Mouse (Mus musculus) midbrain, embryonic 11.5 days (tissue): ENCODE data around the gene Ncf4. TPM values are rescaled to one million over a fixed set of nuclear protein-coding genes. Genes with fewer than 3 reads are reported as not detected.
"Not testable (repeated sequence)": the region's sequence is repeated elsewhere in the genome, so short reads cannot be mapped to it uniquely, and the experiment has no call there.

Experiments
- ATAC-seq: fragments of 200-750 bp; cut with Nextera tagmentation; 2 replicates; pipeline ENCODE4 v1.8.0; 2017; ENCODE audit warnings: moderate TSS enrichment, moderate library complexity; ENCODE audit not compliant: low FRiP score
- DNase-seq: peaks from one replicate; pipeline ENCODE4 v3.0.0; 2015; ENCODE audit warnings: low spot score; ENCODE audit errors: missing footprints
- H3K27ac ChIP-seq: fragments of 300-500 bp; sonication (generic); 2 replicates; pipeline ENCODE4 v1.5.1; 2014; ENCODE audit warnings: low read depth, low read length
- H3K27me3 ChIP-seq: fragments of 300-500 bp; sonication (generic); 2 replicates; pipeline ENCODE4 v1.6.1; 2014; ENCODE audit warnings: mild to moderate bottlenecking, low read length, moderate library complexity, mixed read lengths; ENCODE audit not compliant: control insufficient read depth, insufficient read depth
- H3K36me3 ChIP-seq: fragments of 300-500 bp; sonication (generic); 2 replicates; pipeline ENCODE4 v1.6.1; 2014; ENCODE audit warnings: mild to moderate bottlenecking, low read length, moderate library complexity, mixed read lengths; ENCODE audit not compliant: control insufficient read depth, insufficient read depth
- H3K4me1 ChIP-seq: fragments of 300-500 bp; sonication (generic); 2 replicates; pipeline ENCODE4 v1.6.1; 2014; ENCODE audit warnings: low read length; ENCODE audit not compliant: control insufficient read depth, insufficient read depth
- H3K4me2 ChIP-seq: fragments of 300-500 bp; sonication (generic); 2 replicates; pipeline ENCODE4 v1.6.1; 2014; ENCODE audit warnings: mild to moderate bottlenecking, moderate library complexity
- H3K4me3 ChIP-seq: fragments of 300-500 bp; sonication (generic); 2 replicates; pipeline ENCODE4 v1.5.1; 2014; ENCODE audit warnings: low read depth, low read length
- H3K9ac ChIP-seq: fragments of 300-500 bp; sonication (generic); 2 replicates; pipeline ENCODE4 v1.6.1; 2014; ENCODE audit warnings: low read length
- H3K9me3 ChIP-seq: fragments of 300-500 bp; sonication (generic); 2 replicates; pipeline ENCODE4 v1.6.1; 2016; ENCODE audit warnings: low read length; ENCODE audit not compliant: control insufficient read depth
- WGBS: fragments of 180-500 bp; shearing (Covaris S2); extraction: QIAGEN DNeasy Blood & Tissue Kit; methylation state at CpG from one replicate; pipeline ENCODE4 v1.1.7; 2014; 5-methylcytosine and 5-hydroxymethylcytosine counted together
- polyA plus RNA-seq: library from polyadenylated mRNA; unstranded; fragments of >200 nt; fragmentation: Nextera tagmentation; extraction: Ambion mirVana; gene quantifications from 2 replicates; pipeline ENCODE4 v1.2.1, GENCODE M21; 2014

The Ncf4 gene
- polyA plus RNA-seq, 1 experiment from 2014 or later = 6.9 TPM

- H3K9ac ChIP-seq = no peak overlapping the region
- 69% methylated on average over 3 of the region's 3 CpGs for whole genome bisulfite sequencing
- no peaks in the 10 kb centered on the region for H3K9me3 ChIP-seq
- no peak for ATAC-seq
- H3K27me3 ChIP-seq = no peaks in the 10 kb centered on the region
- H3K36me3 ChIP-seq = no peaks in the 10 kb centered on the region
- no peak overlapping the region for H3K27ac ChIP-seq
- no peak overlapping the region for H3K4me3 ChIP-seq
- H3K4me2 ChIP-seq = no peak overlapping the region
- DNase-seq = no peak
- no peaks in the 10 kb centered on the region for H3K4me1 ChIP-seq
Measured at GRCm38 (mm10) chr15:78263286-78263685, 18.7 kb downstream of the Ncf4 start.

DNA sequence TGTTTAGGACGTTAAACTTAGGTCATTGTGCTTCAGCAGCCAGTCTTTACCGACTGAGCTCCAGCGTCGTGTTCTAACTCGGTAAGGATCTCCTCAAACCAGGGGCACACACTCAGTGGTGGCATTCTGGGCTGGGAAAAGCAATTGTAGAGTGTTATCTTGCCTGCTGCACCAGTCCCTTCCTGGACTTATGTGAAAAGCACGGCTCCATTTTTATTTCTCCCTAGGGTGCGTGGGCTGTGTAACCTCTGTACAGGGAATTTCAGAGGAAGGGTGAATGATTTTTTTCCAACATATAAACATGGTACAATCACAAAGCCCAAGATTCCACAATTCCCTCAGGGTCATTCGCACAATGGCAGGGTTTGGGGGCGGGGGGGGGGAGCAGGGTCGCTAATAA, 22.8 kb downstream of the Ncf4 start:
- H3K4me3 ChIP-seq = no peak overlapping the region
- no peak overlapping the region for H3K9ac ChIP-seq
- no peak overlapping the region for H3K4me2 ChIP-seq
- no peaks in the 10 kb centered on the region for H3K27me3 ChIP-seq
- H3K27ac ChIP-seq = no peak overlapping the region
- ATAC-seq (no peak), DNase-seq (no peak)
- no peaks in the 10 kb centered on the region for H3K36me3 ChIP-seq
- 87% methylated on average over 10 of the region's 10 CpGs for WGBS
- no peaks in the 10 kb centered on the region for H3K4me1 ChIP-seq
- no peaks in the 10 kb centered on the region for H3K9me3 ChIP-seq

- DNase-seq (no peak), ATAC-seq (no peak)
- 78% methylated on average over 4 of the region's 4 CpGs for WGBS
Measured at GRCm38 (mm10) chr15:78267865-78268264, 23.3 kb downstream of the Ncf4 start.

GRCm38 (mm10) chr15:78271208-78271607, 26.6 kb downstream of the Ncf4 start:
- ATAC-seq = no peak
- no peak overlapping the region for H3K9ac ChIP-seq

More at GRCm38 (mm10) chr15:78267865-78268264, 23.3 kb downstream of the Ncf4 start:
- H3K9me3 ChIP-seq = no peaks in the 10 kb centered on the region
- H3K27ac ChIP-seq = no peak overlapping the region
- no peak overlapping the region for H3K9ac ChIP-seq
- no peaks in the 10 kb centered on the region for H3K4me1 ChIP-seq
- H3K27me3 ChIP-seq = no peaks in the 10 kb centered on the region
- H3K36me3 ChIP-seq = no peaks in the 10 kb centered on the region
- no peak overlapping the region for H3K4me3 ChIP-seq
- no peak overlapping the region for H3K4me2 ChIP-seq

DNA sequence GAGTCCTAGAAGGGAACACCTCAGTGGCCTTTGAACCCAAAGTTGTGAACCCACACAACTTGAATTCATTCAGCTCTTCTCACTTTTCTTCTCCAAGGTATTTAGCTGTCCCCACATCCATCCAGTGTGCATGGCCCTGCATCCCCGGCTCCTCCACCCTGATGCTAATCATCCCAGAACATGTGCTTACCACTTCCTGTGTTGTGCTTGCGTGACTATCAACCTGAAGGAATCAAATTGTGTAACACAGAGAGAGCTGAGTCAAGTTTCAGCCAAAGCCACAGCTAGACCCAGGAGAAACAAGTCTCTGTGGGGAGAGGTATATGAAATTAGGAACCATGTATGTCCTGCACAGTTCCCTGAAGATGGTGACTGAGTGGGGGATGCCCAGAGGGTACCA, 33.7 kb downstream of the Ncf4 start:
- no peak overlapping the region for H3K27ac ChIP-seq
- WGBS = 76% methylated on average over 2 of the region's 2 CpGs
- no peak overlapping the region for H3K4me2 ChIP-seq
- no peaks in the 10 kb centered on the region for H3K9me3 ChIP-seq
- DNase-seq = no peak
- ATAC-seq = no peak
- H3K4me3 ChIP-seq = no peak overlapping the region
- no peaks in the 10 kb centered on the region for H3K36me3 ChIP-seq
- H3K27me3 ChIP-seq = no peaks in the 10 kb centered on the region
- H3K9ac ChIP-seq = no peak overlapping the region
- no peaks in the 10 kb centered on the region for H3K4me1 ChIP-seq

More at GRCm38 (mm10) chr15:78271208-78271607, 26.6 kb downstream of the Ncf4 start:
- DNase-seq = no peak
- H3K36me3 ChIP-seq = no peaks in the 10 kb centered on the region
- no peaks in the 10 kb centered on the region for H3K27me3 ChIP-seq
- H3K9me3 ChIP-seq = no peaks in the 10 kb centered on the region
- no peaks in the 10 kb centered on the region for H3K4me1 ChIP-seq
- H3K27ac ChIP-seq = no peak overlapping the region
- H3K4me2 ChIP-seq = no peak overlapping the region
- no peak overlapping the region for H3K4me3 ChIP-seq

DNA sequence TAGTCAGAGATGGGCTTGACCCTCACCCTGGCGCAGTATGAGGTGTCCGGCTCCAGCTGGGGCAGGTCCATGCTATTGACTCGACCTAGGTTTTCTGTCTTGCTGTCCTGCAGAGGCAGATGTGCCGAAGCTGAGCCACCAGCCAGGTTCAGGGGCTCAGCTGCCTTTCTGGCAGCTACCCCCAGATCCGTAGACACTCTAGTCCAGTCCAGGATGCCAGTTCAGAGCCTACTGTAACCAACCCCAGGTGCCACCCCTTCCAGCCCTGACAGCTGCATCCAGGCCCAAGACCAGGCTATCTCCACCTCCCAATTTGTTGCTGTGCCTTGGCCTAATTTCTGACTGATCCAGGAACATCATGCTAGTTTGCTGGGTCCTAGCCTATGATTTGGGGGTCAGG, 43.3 kb downstream of the Ncf4 start:
- Histone ChIP-seq H3K27ac (no peak overlapping the region), H3K9ac (no peak overlapping the region), H3K27me3 (no peaks in the 10 kb centered on the region), H3K4me2 (no peak overlapping the region), H3K4me1 (peaks cover 2% of the 10 kb centered on the region; the same call in 1 of the 2 replicates), H3K4me3 (no peak overlapping the region), H3K9me3 (no peaks in the 10 kb centered on the region), H3K36me3 (no peaks in the 10 kb centered on the region)
- WGBS = 88% methylated on average over 5 of the region's 5 CpGs
- no peak for ATAC-seq
- no peak for DNase-seq

- H3K27ac ChIP-seq, H3K27me3 ChIP-seq, H3K9me3 ChIP-seq, H3K4me3 ChIP-seq, ATAC-seq, H3K36me3 ChIP-seq, DNase-seq, H3K9ac ChIP-seq, H3K4me1 ChIP-seq, H3K4me2 ChIP-seq: not testable (repeated sequence)
- 70% methylated on average over 5 of the region's 5 CpGs for WGBS
Measured at GRCm38 (mm10) chr15:78289775-78290174, 45.2 kb downstream of the Ncf4 start.

DNA sequence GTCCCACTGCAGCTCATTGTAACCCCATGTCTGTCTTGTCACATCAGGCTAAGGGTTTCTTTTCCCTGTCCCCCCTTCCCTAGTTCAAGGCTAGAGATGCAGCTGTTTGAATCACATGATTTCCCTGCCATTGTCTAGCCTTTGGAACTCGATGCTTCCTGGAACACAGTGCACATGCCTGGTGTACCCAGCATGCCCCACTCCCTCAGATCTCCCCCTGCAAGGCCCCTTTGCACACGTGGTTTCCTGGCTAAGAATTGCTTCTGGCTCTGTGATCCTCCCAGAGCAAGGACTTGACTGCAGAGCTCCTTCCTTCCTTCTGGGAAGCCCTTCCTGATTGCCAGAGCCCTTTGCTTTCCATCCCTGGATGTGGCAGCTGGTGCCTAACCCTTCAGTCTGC, 48.6 kb downstream of the Ncf4 start:
- H3K4me2 ChIP-seq, H3K27me3 ChIP-seq, H3K9me3 ChIP-seq, H3K4me3 ChIP-seq, ATAC-seq, H3K4me1 ChIP-seq, H3K36me3 ChIP-seq, H3K9ac ChIP-seq, H3K27ac ChIP-seq, DNase-seq: not testable (repeated sequence)
- 5% methylated on average over 2 of the region's 2 CpGs for WGBS

- ATAC-seq = no peak
- Histone ChIP-seq H3K4me1 (peaks cover 2% of the 10 kb centered on the region; the same call in 1 of the 2 replicates), H3K36me3 (no peaks in the 10 kb centered on the region), H3K4me2 (no peak overlapping the region), H3K9ac (no peak overlapping the region), H3K27me3 (no peaks in the 10 kb centered on the region), H3K9me3 (no peaks in the 10 kb centered on the region), H3K27ac (no peak overlapping the region), H3K4me3 (no peak overlapping the region)
- no peak for DNase-seq
- WGBS = 81% methylated on average over 4 of the region's 4 CpGs
Measured at GRCm38 (mm10) chr15:78293716-78294115, 49.1 kb downstream of the Ncf4 start.

DNA sequence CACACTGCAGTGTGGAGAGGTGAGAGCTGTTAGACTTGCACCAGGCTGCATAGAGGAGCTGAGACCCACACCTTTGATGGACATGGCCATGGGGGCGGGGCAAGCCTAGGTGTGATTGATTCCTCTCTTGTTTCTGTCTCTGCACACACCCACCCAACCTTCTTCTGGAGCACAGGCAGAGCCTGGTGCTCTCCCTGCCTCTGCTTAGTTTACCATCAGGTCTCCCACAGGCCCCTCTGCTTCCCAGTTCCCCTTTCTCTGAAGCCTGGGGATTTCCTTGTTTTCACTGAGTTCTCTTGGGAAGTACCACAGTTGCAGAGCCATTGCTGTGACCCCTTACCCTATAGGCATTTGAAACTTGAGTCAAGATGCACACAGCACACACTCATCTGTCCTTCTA, 54.0 kb downstream of the Ncf4 start:
- no peaks in the 10 kb centered on the region for H3K27me3 ChIP-seq

More for the DNA sequence above, 54.0 kb downstream of the Ncf4 start:
- H3K9me3 ChIP-seq = no peaks in the 10 kb centered on the region
- no peaks in the 10 kb centered on the region for H3K4me1 ChIP-seq
- no peak overlapping the region for H3K9ac ChIP-seq
- H3K36me3 ChIP-seq = no peaks in the 10 kb centered on the region
- H3K4me2 ChIP-seq = no peak overlapping the region
- ATAC-seq (no peak), DNase-seq (no peak)
- H3K27ac ChIP-seq = no peak overlapping the region
- H3K4me3 ChIP-seq = no peak overlapping the region
- WGBS = 91% methylated on average over 1 of the region's 1 CpGs
